Mouse (Mus musculus) thymus, postnatal 36 days (tissue): ENCODE data around the gene Tgm1.

ENCODE experiments used
- DNase-seq, 2 experiments: peaks; one replicate each; pipeline ENCODE4 v3.0.0; 2022; ENCODE audit warnings: mixed read lengths in 2 of 2

Gene Tgm1

GRCm38 (mm10) chr14:55713729-55714122 is at the start of gene Tgm1:
Gene Tgm1 (minus strand): TSS chr14:55713926.
- no peak for DNase-seq

- DNase-seq: no peak
These were observed 49.4 kb upstream of the Tgm1 start for GRCm38 (mm10) chr14:55763166-55763565.

GRCm38 (mm10) chr14:55762001-55762821 is 48.5 kb upstream of the Tgm1 start:
- DNase-seq: peak in 1 of 2 experiments; percentile 31

- no peak for DNase-seq
These were observed 47.4 kb upstream of the Tgm1 start, which contains the start of gene Ltb4r2 for GRCm38 (mm10) chr14:55761163-55761562. Gene Ltb4r2 (plus strand): TSS chr14:55761428.

- peak; percentile 77 to 83 for DNase-seq
These were observed 46.4 kb upstream of the Tgm1 start for GRCm38 (mm10) chr14:55760156-55760555.

GRCm38 (mm10) chr14:55758363-55758784 is 44.6 kb upstream of the Tgm1 start, which contains the start of gene Cideb:
Gene Cideb (minus strand): TSS chr14:55758458.
- no peak for DNase-seq

- no peak for DNase-seq
These were observed 43.8 kb upstream of the Tgm1 start for GRCm38 (mm10) chr14:55757566-55757965.

GRCm38 (mm10) chr14:55747051-55747847 is 33.5 kb upstream of the Tgm1 start:
- no peak for DNase-seq

- no peak for DNase-seq
These were observed 32.1 kb upstream of the Tgm1 start for GRCm38 (mm10) chr14:55745861-55746237.

- DNase-seq: peak; percentile 85 to 87
These were observed 31.6 kb upstream of the Tgm1 start, which contains the start of the genes Dhrs1 and Nop9 for GRCm38 (mm10) chr14:55745180-55745860. Gene Dhrs1 (minus strand): TSS chr14:55745690. Gene Nop9 (plus strand): TSS chr14:55745693.

- peak; percentile 81 to 85 for DNase-seq
These were observed 30.0 kb upstream of the Tgm1 start for GRCm38 (mm10) chr14:55743711-55744110.

- no peak for DNase-seq
These were observed 23.5 kb upstream of the Tgm1 start for GRCm38 (mm10) chr14:55737086-55737687.

- no peak for DNase-seq
These were observed 22.0 kb upstream of the Tgm1 start for GRCm38 (mm10) chr14:55735758-55736157.

- DNase-seq: no peak
These were observed 21.6 kb upstream of the Tgm1 start for GRCm38 (mm10) chr14:55735334-55735733.

GRCm38 (mm10) chr14:55734869-55735268 is 21.1 kb upstream of the Tgm1 start:
- no peak for DNase-seq

GRCm38 (mm10) chr14:55733889-55734288 is 20.2 kb upstream of the Tgm1 start:
- no peak for DNase-seq

GRCm38 (mm10) chr14:55730531-55731032 is 16.9 kb upstream of the Tgm1 start:
- DNase-seq: no peak

- no peak for DNase-seq
These were observed 16.4 kb upstream of the Tgm1 start for GRCm38 (mm10) chr14:55730116-55730515.

- no peak for DNase-seq
These were observed 14.4 kb upstream of the Tgm1 start for GRCm38 (mm10) chr14:55727889-55728685.

- DNase-seq: no peak
These were observed 12.5 kb upstream of the Tgm1 start for GRCm38 (mm10) chr14:55726261-55726660.

GRCm38 (mm10) chr14:55724411-55724871 is 10.7 kb upstream of the Tgm1 start:
- DNase-seq: peak; percentile 71 to 85
